7 mouse cellular contexts compared by ENCODE assay signal in genomic region chr4:149561986-149562904, GRCm38 (mm10). TPM values are rescaled to one million over a fixed set of nuclear protein-coding genes. Genes with fewer than 3 reads are reported as not detected.
DNase-seq lines count a peak whose midpoint lies in the region.

No protein-coding gene starts in this region.

- peak; percentile 67 for DNase-seq in NIH3T3 (ENCODE audit: low read depth)
- DNase-seq in cerebellum, adult 11 months = peak; percentile 72
- peak; percentile 59 to 75 for DNase-seq in frontal cortex, postnatal 10 days (ENCODE audit: low spot score in 2 of 2)
- DNase-seq in heart, postnatal 4 days = peak; percentile 81
- DNase-seq in left cerebral cortex, adult 8-10 months (ENCODE audit: low spot score in 2 of 2) = peak; percentile 50 to 92
- peak; percentile 44 for DNase-seq in naive thymus-derived CD4-positive, alpha-beta T cell, adult 2 months (ENCODE audit: low read depth)
- DNase-seq in ovary, postnatal 36 days (ENCODE audit: low spot score) = no peak

RNA-seq across cellular contexts. Expression of gene Clstn1, which starts 24.0 kb away (rescaled TPM):
- total RNA-seq in heart, postnatal 4 days (2021) = 10 to 100 TPM; 66.8 to 73.7 TPM
- total RNA-seq in left cerebral cortex, adult 8-10 months (2022) = 1,000 to 10,000 TPM; 1,199 to 1,281 (median 1,221) TPM

RNA-seq across cellular contexts. Expression of gene Ctnnbip1, which starts 44.2 kb away (rescaled TPM):
- 10 to 100 TPM; 60.5 to 66.4 TPM for total RNA-seq in heart, postnatal 4 days (2021)
- 10 to 100 TPM; 29.0 to 40.0 (median 33.0) TPM for total RNA-seq in left cerebral cortex, adult 8-10 months (2022)

Comparison
In these comparisons a context has a peak if more than half of its experiments do, and no peak if none do; other contexts are left out.
1. RNA of gene Clstn1, which starts 24.0 kb away (total RNA-seq): 1,199 to 1,281 TPM in left cerebral cortex, adult 8-10 months; 66.8 to 73.7 TPM in heart, postnatal 4 days; every median in the first group is over 10 times any median in the second.